Mouse (Mus musculus) cortical plate, adult 2 months (tissue): Measurements from ENCODE around the gene Slc8b1. TPM values are rescaled to one million over a fixed set of nuclear protein-coding genes. Genes with fewer than 3 reads are reported as not detected.

Experiments used
- H3K27ac ChIP-seq: fragments of 200-500 bp; 2 replicates; pipeline ENCODE4 v1.5.1; 2012; ENCODE audit warnings: low read length, control low read depth, inconsistent platforms; ENCODE audit not compliant: insufficient read depth
- H3K4me1 ChIP-seq: fragments of 200-500 bp; 2 replicates; pipeline ENCODE4 v1.6.1; 2011; ENCODE audit warnings: low read length; ENCODE audit not compliant: control insufficient read depth, insufficient read depth
- H3K4me3 ChIP-seq: fragments of 200-500 bp; 2 replicates; pipeline ENCODE4 v1.5.1; 2011; ENCODE audit warnings: mild to moderate bottlenecking, low read length, control low read depth; ENCODE audit not compliant: insufficient read depth
- CTCF ChIP-seq: fragments of 200-500 bp; IDR thresholded peaks from 2 replicates; pipeline ENCODE4 v1.5.1; 2011; ENCODE audit warnings: mild to moderate bottlenecking, control low read depth, low read length; ENCODE audit not compliant: insufficient read depth; ENCODE audit errors: extremely low read depth
- POLR2A ChIP-seq: fragments of 200-500 bp; IDR thresholded peaks from 2 replicates; pipeline ENCODE4 v1.6.1; 2011; ENCODE audit warnings: mild to moderate bottlenecking, low read length, control low read depth; ENCODE audit not compliant: insufficient read depth; ENCODE audit errors: extremely low read depth
- polyA plus RNA-seq: library from polyadenylated mRNA; depleted of rRNA; stranded (reverse); fragments of >200 nt; gene quantifications from 2 replicates; pipeline ENCODE4 v1.2.3, GENCODE M21; 2012

Gene Slc8b1
- polyA plus RNA-seq, 1 experiment = 6.6 TPM

DNA sequence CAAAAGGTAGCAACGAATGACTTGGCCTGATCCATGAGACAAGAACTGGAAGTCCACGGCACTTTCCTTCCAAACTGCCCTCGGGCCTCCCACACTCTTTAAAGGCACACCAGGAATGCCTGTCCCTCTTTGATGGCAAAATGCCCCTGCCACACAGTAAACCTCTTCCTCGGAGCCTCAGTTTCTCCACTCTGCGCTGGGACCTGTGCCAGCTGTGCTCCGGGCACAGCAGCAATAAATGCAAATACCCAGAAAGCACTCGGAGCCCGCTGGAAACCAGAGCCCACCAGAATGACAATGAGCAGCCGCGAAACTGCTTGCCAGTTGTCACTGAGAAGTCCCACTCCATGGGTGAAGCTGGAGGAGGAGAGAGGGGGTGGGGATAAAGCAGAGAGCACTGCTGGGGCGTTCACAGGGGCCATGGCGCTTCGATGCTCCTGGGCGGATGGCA is 56.8 kb downstream of the Slc8b1 start:
- Histone ChIP-seq H3K4me3 (no peak overlapping the region), H3K4me1 (peaks cover 21% of the 10 kb centered on the region), H3K27ac (peak overlapping the region; percentile 26; the same call in 1 of the 2 replicates)
- TF ChIP-seq POLR2A (no peak), CTCF (no peak)

DNA sequence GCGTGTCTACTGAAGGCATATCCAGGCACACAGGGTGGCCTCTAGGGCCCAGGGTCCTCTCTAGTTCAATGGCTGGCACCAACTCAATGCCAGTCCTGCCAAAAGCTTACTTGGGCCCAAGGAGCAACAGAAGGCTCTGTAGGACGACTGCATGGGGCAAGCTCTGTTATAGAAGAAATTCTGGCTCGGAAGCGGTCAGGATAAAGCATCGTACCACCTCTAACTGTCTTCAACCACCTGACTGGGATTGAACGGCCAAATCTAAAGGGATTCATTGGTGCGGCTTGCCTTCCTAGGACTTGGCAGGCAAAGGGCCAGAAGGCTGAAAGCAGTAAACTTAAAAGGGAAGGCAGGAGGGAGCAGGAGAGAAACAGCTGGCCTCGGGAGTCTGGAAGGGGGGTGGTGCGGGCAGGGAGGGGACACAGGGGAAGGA is 57.4 kb downstream of the Slc8b1 start:
- Histone ChIP-seq H3K4me3 (no peak overlapping the region), H3K4me1 (peaks cover 20% of the 10 kb centered on the region), H3K27ac (peak overlapping the region; percentile 26; the same call in 1 of the 2 replicates)
- TF ChIP-seq POLR2A = no peak
- TF ChIP-seq CTCF = no peak

DNA sequence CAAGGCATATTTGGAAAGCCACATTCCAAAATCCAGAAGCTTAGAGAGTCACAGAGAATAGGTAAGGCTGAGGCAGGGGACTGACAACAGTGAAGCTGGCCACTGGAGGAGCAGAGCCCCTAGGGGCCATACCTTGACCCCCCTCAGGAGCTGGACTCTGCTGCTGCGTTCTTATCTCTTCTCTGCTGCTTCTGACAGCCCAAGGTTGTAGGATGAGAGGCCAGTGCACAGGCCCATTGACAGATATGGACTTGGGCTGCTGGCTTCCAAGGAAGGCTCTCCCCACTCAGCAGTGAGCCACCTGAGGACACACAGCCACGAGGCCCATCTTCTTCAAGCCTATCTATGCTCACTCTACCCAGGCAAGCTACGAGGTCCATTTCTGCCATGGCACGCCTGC is 58.0 kb downstream of the Slc8b1 start:
- Histone ChIP-seq H3K4me1 (peaks cover 19% of the 10 kb centered on the region), H3K27ac (no peak overlapping the region), H3K4me3 (no peak overlapping the region)
- TF ChIP-seq CTCF (no peak), POLR2A (no peak)

DNA sequence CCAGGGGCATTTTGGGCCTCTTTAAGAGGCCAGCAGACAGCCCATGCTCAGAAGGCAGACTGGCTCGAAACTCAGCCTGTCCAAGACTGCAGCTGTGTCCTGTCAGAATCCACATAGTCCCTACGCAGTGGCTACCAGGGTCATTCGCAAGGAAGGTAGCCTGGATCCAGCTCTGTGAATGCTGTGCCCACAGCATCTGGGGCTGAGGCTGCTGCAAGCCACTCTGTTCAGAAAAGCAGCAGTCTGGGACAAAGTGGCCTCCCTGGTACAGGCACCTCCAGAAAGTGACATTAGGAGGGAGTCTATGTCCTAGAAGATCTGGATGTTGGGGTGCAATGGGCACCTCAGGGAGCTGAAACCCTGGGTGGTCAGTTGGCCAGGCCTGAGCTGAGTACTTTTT is 58.8 kb downstream of the Slc8b1 start:
- H3K4me3 ChIP-seq = no peak overlapping the region
- TF ChIP-seq POLR2A = no peak
- no peak for TF ChIP-seq CTCF
- peaks cover 19% of the 10 kb centered on the region for H3K4me1 ChIP-seq
- H3K27ac ChIP-seq = no peak overlapping the region

DNA sequence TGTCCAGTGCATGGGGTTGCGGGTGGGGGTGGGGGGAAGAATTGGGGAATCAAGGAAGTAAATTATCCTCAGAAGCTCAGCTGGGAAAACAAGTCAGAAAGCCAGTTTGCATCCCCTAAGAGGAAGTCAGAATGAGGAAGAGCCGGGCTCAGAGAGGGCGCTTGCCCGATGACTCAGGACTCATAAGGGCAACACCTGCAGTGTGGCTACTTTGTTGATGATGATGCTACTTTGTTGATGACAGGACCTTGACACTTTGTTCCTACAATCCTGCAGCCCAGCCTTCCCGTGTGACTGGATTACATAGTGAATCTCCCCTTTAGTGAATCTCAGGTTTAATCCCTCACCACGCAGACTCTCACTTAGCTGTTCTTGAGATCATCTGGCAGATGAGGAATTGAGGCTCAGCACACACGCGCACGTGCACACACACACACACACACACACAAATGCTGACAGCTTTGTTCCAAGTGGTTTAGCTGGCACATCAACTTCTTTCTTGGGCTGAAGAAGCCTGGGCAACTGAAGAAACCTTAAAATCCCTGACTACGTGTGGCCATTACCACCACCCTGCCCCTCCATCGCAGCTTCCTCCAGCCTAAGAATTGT is 59.4 kb downstream of the Slc8b1 start:
- H3K4me3 ChIP-seq = no peak overlapping the region
- H3K4me1 ChIP-seq = peaks cover 19% of the 10 kb centered on the region
- no peak overlapping the region for H3K27ac ChIP-seq
- TF ChIP-seq POLR2A = no peak
- TF ChIP-seq CTCF = no peak

DNA sequence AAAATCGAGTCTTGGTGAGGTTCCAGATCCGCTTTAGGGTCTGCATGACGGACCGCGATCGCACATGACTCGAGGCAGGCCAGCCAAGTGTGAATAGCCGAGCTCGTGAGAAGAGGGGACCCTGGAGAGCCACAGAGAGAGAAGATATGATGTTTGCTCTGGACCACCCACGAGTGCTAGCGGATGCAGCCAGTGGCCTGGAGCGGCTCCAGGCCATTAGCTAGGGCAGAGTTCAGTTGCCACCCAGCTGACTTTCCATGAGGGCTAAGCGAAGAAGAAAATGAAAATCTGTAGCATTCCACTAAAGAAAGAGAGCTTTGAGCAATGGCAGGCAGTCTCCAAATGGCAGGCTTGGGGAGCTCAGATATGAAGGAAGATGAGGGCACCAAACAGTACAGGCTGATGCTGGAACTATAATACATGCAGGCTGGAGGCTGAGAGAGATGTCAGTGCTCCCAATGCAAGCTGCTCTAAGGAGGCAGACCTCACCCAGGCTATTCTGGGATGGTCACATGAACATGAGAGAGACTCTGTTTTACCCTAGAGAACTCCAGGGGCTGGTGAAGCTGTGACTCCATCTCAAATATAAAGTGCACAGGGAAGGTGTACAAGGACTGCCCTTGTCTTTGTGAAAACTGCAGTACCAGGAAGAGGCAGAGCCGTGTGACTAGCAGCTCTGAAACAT is 60.2 kb downstream of the Slc8b1 start:
- peaks cover 19% of the 10 kb centered on the region for H3K4me1 ChIP-seq
- TF ChIP-seq CTCF (no peak), POLR2A (no peak)
- H3K27ac ChIP-seq = no peak overlapping the region
- no peak overlapping the region for H3K4me3 ChIP-seq

DNA sequence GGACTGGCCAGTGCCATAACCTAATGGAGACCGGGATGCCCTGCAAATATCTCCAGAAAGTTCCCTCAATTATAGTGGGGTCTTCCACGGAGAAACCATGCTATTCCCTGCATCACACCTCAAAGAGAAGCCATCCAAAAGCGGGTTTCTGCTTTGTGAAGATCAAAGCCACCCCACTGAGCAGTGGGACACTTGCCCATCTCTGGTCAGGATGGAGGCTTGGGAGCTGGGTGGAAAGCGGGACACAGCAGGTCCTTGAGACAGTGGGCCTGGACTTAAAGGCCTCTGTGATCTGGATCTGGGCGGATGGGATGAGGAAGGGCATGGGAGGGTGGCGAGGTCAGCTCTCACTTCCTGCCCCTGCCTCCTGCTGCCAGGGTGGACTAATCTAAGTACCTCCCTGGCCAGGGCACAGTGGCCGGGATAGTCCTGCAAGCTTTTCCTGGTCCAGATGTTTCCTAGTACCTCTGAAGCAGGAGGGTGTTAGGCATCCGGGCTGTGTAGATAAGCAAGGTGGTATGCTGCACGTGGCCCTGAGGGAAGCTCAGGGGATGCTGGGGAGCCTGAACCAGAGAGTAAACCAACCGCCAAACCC is 63.6 kb downstream of the Slc8b1 start:
- Histone ChIP-seq H3K4me1 (peaks cover 3% of the 10 kb centered on the region; the same call in 1 of the 2 replicates), H3K27ac (no peak overlapping the region), H3K4me3 (no peak overlapping the region)
- TF ChIP-seq CTCF (no peak), POLR2A (no peak)

DNA sequence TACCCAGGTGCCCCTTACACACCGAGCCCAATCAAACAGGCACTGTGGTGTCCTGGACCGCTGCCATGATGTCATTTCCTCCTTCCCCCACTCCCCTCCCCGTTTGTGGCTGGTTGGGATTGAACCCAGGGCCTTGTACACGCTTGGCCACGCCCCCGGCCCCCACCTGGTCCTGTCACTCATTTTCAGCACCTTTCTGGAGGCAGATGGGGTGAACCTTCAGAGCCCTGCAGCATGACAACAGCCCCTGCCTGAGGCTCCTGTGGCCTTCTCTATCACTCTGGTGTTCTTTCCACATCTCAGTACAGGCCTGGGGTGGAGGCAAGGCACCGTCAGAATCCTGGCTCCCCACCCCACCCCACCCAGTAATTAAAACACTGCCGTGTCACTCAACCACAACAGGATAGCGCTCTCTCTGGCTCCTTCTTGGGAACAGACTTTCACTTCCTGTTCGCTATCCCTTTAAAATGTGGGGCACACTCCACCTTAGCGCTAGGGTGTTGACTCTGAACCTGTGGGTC is 65.9 kb downstream of the Slc8b1 start:
- Histone ChIP-seq H3K4me1 (no peaks in the 10 kb centered on the region), H3K27ac (no peak overlapping the region), H3K4me3 (no peak overlapping the region)
- no peak for TF ChIP-seq POLR2A
- TF ChIP-seq CTCF = no peak

DNA sequence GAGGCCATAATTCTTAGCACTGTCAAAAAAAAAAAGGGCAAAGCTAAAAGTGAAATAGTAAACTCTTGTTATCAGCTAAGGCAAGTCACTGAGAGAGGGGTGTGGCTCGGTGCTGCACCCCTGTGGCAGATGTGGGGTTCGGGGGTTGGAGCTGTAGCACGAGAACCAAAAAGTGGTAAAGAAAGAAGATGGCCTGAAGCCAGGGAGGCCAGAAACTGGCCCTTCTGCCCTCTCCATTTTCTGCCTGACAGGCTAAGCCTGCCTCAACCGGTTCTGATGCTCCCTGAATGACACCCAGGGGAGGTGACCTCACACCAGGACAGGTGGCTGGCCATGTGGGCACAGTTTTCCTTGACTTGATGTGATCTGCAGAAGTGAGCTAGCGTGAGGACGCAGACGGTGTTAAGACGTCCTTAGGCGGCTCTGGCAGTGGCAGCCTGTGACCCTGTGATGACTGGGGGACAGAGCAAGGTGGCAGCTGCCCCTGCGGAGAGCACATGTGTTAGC is 67.0 kb downstream of the Slc8b1 start:
- no peaks in the 10 kb centered on the region for H3K4me1 ChIP-seq
- H3K4me3 ChIP-seq = no peak overlapping the region
- H3K27ac ChIP-seq = no peak overlapping the region
- no peak for TF ChIP-seq CTCF
- TF ChIP-seq POLR2A = no peak
